Mouse (Mus musculus): ENCODE data around the gene Lypd6b. TPM values are rescaled to one million over a fixed set of nuclear protein-coding genes. Genes with fewer than 3 reads are reported as not detected.
A peak's percentile ranks its signal among the peaks of the same experiment; 100 is the strongest.

Lypd6b gene
- polyA plus RNA-seq (2015; fragmentation: Nextera tagmentation; extraction: Ambion mirVana), result 18.0 and 18.1 TPM in 2 replicates

GRCm38 (mm10) chr2:49787376-49788050 is at the start of gene Lypd6b:
Gene Lypd6b (plus strand): TSS chr2:49787688.
- Histone ChIP-seq H3K27me3 (replicated peaks) (no peaks in the 10 kb centered on the region), H3K9ac (peak within 1 kb of the TSS; percentile 52), H3K27ac (no peak within 1 kb of the TSS), H3K36me3 (no peaks in the 10 kb centered on the region), H3K9me3 (no peaks in the 10 kb centered on the region), H3K4me3 (replicated peaks) (peak within 1 kb of the TSS; percentile 57), H3K4me2 (peak within 1 kb of the TSS; percentile 82), H3K4me1 (0 out of 2 replicates have a peak, but pooled peaks cover 8% of the 10 kb centered on the region)
- ATAC-seq (ENCODE audit: insufficient read depth, low FRiP score, low read depth), result peak; percentile 86
- under 1% methylated on average over 79 of the region's 79 CpGs for WGBS

GRCm38 (mm10) chr2:49739046-49739445 is 48.4 kb upstream of the Lypd6b start:
- H3K4me1 ChIP-seq, result peaks cover 9% of the 10 kb centered on the region; the same call in 1 of the 2 replicates
- no peaks in the 10 kb centered on the region for H3K9me3 ChIP-seq
- WGBS, result 44% methylated on average over 5 of the region's 5 CpGs
- H3K36me3 ChIP-seq, result no peaks in the 10 kb centered on the region
- no peak overlapping the region for H3K4me3 ChIP-seq (replicated peaks)
- H3K9ac ChIP-seq, result no peak overlapping the region
- H3K27ac ChIP-seq, result peak overlapping the region; percentile 19; the same call in 1 of the 2 replicates
- H3K27me3 ChIP-seq (replicated peaks), result no peaks in the 10 kb centered on the region
- no peak overlapping the region for H3K4me2 ChIP-seq
- peak; percentile 48; the same call in 1 of the 2 replicates for ATAC-seq (ENCODE audit: insufficient read depth, low FRiP score, low read depth)

GRCm38 (mm10) chr2:49741026-49741425 is 46.5 kb upstream of the Lypd6b start:
- 64% methylated on average over 6 of the region's 6 CpGs for WGBS

DNA sequence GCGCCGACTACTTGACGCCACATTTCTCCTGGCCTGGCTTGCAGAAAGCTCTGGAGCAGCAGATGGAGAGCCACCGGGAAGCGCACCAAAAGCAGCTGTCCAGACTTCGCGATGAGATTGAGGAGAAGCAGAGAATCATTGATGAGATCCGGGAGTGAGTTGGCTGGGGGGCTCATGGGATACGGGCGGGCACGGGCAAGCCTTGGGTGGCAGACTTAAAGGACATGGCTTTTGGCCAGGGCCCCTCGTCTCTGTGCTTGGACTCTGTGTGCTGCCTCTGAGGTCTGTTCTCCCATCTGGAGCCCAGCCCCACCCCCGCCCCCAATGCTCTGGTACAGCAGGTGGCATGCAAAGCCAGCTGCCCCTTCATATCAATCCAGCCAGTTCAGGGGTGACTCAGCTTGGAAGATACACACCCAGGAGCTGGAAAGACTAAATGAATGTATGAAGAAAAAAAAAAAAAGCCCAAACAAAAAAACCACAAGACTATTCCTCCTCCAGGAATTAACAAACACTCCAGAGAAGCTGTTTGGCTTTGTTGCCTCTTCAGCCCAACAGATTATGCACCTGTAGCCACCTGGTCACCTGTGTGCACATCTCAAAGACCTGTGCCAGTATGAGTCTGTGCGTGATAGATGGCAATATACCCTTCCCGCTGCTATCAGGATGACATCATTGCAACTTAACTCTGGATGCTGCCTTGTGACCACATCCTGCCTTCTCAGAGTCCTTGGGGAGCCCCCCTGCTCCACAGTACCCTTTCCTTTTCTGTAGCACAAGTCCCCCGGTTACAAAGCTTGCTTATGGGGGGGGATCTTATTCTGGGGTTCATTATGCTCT is 45.4 kb upstream of the Lypd6b start:
- no peaks in the 10 kb centered on the region for H3K36me3 ChIP-seq
- H3K9ac ChIP-seq, result no peak overlapping the region
- H3K9me3 ChIP-seq, result no peaks in the 10 kb centered on the region
- H3K27ac ChIP-seq, result no peak overlapping the region
- H3K4me3 ChIP-seq (replicated peaks), result no peak overlapping the region
- ATAC-seq (ENCODE audit: insufficient read depth, low FRiP score, low read depth), result no peak
- H3K4me1 ChIP-seq, result peaks cover 23% of the 10 kb centered on the region
- no peaks in the 10 kb centered on the region for H3K27me3 ChIP-seq (replicated peaks)
- no peak overlapping the region for H3K4me2 ChIP-seq
- WGBS, result 73% methylated on average over 16 of the region's 16 CpGs

More at GRCm38 (mm10) chr2:49741026-49741425, 46.5 kb upstream of the Lypd6b start:
- no peak for ATAC-seq (ENCODE audit: insufficient read depth, low FRiP score, low read depth)
- no peak overlapping the region for H3K4me2 ChIP-seq
- no peaks in the 10 kb centered on the region for H3K9me3 ChIP-seq
- H3K4me1 ChIP-seq, result peaks cover 23% of the 10 kb centered on the region
- H3K36me3 ChIP-seq, result no peaks in the 10 kb centered on the region
- H3K27ac ChIP-seq, result no peak overlapping the region
- no peaks in the 10 kb centered on the region for H3K27me3 ChIP-seq (replicated peaks)
- no peak overlapping the region for H3K9ac ChIP-seq
- H3K4me3 ChIP-seq (replicated peaks), result no peak overlapping the region

- no peaks in the 10 kb centered on the region for H3K36me3 ChIP-seq
- H3K9me3 ChIP-seq, result no peaks in the 10 kb centered on the region
- H3K4me2 ChIP-seq, result no peak overlapping the region
- H3K27me3 ChIP-seq (replicated peaks), result no peaks in the 10 kb centered on the region
- peaks cover 23% of the 10 kb centered on the region for H3K4me1 ChIP-seq
- no peak overlapping the region for H3K4me3 ChIP-seq (replicated peaks)
- WGBS, result 63% methylated on average over 4 of the region's 4 CpGs
- H3K9ac ChIP-seq, result no peak overlapping the region
- no peak for ATAC-seq (ENCODE audit: insufficient read depth, low FRiP score, low read depth)
- H3K27ac ChIP-seq, result peak overlapping the region; percentile 1; the same call in 1 of the 2 replicates
These were observed 44.6 kb upstream of the Lypd6b start for GRCm38 (mm10) chr2:49742919-49743318.

DNA sequence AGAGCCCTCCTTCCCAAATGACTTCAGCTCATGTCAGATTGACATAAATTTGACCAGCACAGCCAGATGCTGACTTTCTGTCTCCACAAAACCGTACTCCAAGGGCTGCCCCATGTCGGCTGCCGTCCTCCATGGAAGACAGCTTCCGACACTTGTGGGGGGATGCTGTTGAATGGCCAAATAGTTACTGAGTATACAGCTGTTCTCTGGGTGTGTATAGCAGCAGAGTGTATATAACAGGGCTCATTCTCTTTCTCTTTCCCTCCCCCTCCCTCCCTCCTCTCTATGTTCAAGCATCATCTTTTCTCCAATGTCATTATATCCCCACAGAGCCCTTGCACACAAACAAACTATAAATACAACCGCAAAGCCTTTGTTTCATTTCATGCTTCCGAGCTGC is 43.7 kb upstream of the Lypd6b start:
- peaks cover 19% of the 10 kb centered on the region for H3K4me1 ChIP-seq
- H3K4me3 ChIP-seq (replicated peaks), result no peak overlapping the region; the same call in 1 of the 2 replicates

GRCm38 (mm10) chr2:49744251-49745093 is 43.0 kb upstream of the Lypd6b start:
- no peaks in the 10 kb centered on the region for H3K9me3 ChIP-seq
- H3K27ac ChIP-seq, result peak overlapping the region; percentile 44; the same call in 1 of the 2 replicates
- H3K4me3 ChIP-seq (replicated peaks), result no peak overlapping the region; the same call in 1 of the 2 replicates
- 0 out of 2 replicates have a peak, but pooled peaks have one; percentile 13 for ATAC-seq (ENCODE audit: insufficient read depth, low FRiP score, low read depth)
- 47% methylated on average over 11 of the region's 11 CpGs for WGBS
- H3K4me1 ChIP-seq, result peaks cover 19% of the 10 kb centered on the region
- H3K36me3 ChIP-seq, result no peaks in the 10 kb centered on the region
- H3K4me2 ChIP-seq, result peak overlapping the region; percentile 25; the same call in 1 of the 2 replicates
- H3K9ac ChIP-seq, result no peak overlapping the region
- H3K27me3 ChIP-seq (replicated peaks), result no peaks in the 10 kb centered on the region

More for the DNA sequence above, 43.7 kb upstream of the Lypd6b start:
- H3K4me2 ChIP-seq, result peak overlapping the region; percentile 25; the same call in 1 of the 2 replicates
- ATAC-seq (ENCODE audit: insufficient read depth, low FRiP score, low read depth), result no peak
- no peaks in the 10 kb centered on the region for H3K27me3 ChIP-seq (replicated peaks)
- no peak overlapping the region for H3K9ac ChIP-seq
- WGBS, result 57% methylated on average over 6 of the region's 6 CpGs
- H3K9me3 ChIP-seq, result no peaks in the 10 kb centered on the region
- peak overlapping the region; percentile 44; the same call in 1 of the 2 replicates for H3K27ac ChIP-seq
- H3K36me3 ChIP-seq, result no peaks in the 10 kb centered on the region

- Histone ChIP-seq H3K4me3 (replicated peaks) (no peak overlapping the region), H3K27ac (no peak overlapping the region), H3K36me3 (no peaks in the 10 kb centered on the region), H3K4me2 (no peak overlapping the region), H3K4me1 (peaks cover 21% of the 10 kb centered on the region), H3K9ac (no peak overlapping the region), H3K27me3 (replicated peaks) (no peaks in the 10 kb centered on the region), H3K9me3 (no peaks in the 10 kb centered on the region)
- 59% methylated on average over 14 of the region's 14 CpGs for WGBS
- ATAC-seq (ENCODE audit: insufficient read depth, low FRiP score, low read depth), result 0 out of 2 replicates have a peak, but pooled peaks have one; percentile 23
These were observed 42.2 kb upstream of the Lypd6b start for GRCm38 (mm10) chr2:49745094-49745781.

GRCm38 (mm10) chr2:49746947-49747346 is 40.5 kb upstream of the Lypd6b start:
- whole genome bisulfite sequencing, result 66% methylated on average over 7 of the region's 7 CpGs
- no peak overlapping the region for H3K4me2 ChIP-seq
- H3K9ac ChIP-seq, result no peak overlapping the region
- H3K27me3 ChIP-seq (replicated peaks), result no peaks in the 10 kb centered on the region
- no peak for ATAC-seq (ENCODE audit: insufficient read depth, low FRiP score, low read depth)
- no peak overlapping the region for H3K27ac ChIP-seq
- H3K4me1 ChIP-seq, result peaks cover 24% of the 10 kb centered on the region
- no peaks in the 10 kb centered on the region for H3K9me3 ChIP-seq
- H3K4me3 ChIP-seq (replicated peaks), result no peak overlapping the region
- no peaks in the 10 kb centered on the region for H3K36me3 ChIP-seq

DNA sequence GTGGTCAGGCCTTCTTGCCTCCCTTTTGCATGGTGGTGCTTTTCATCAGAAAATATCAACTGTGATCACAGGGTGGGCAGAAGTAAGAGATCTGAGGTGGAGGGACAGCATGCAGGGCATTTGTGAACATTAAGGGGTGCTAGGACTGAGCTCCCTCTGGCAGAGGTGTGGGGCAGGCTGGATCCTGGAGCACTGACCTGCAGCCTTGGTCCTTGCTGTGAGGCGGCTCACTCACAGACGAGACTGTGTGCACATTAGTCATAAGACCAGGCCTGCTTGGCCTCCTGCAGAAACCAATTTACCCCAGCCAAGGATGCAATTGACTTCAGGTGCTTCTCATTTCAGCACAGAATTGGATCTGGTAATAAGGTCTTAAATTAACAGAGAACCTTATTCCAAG is 39.8 kb upstream of the Lypd6b start:
- Histone ChIP-seq H3K9me3 (no peaks in the 10 kb centered on the region), H3K36me3 (no peaks in the 10 kb centered on the region), H3K4me1 (peaks cover 19% of the 10 kb centered on the region), H3K9ac (no peak overlapping the region), H3K27me3 (replicated peaks) (no peaks in the 10 kb centered on the region), H3K4me3 (replicated peaks) (no peak overlapping the region), H3K4me2 (no peak overlapping the region), H3K27ac (no peak overlapping the region)
- no peak for ATAC-seq (ENCODE audit: insufficient read depth, low FRiP score, low read depth)
- 88% methylated on average over 2 of the region's 2 CpGs for WGBS

All from stomach, embryonic 15.5 days (tissue).